Mouse (Mus musculus) CH12.LX (cell line): ENCODE measurements around the gene Aarsd1.
"Not testable (repeated sequence)": the region's sequence is repeated elsewhere in the genome, so short reads cannot be mapped to it uniquely, and the experiment has no call there.

Experiments used
- CTCF ChIP-seq, 2 experiments: IDR thresholded peaks in 1 of 2; conservative IDR thresholded peaks in 1 of 2; 2 replicates each; pipeline ENCODE4 v1.5.1; 2011 to 2012; ENCODE audit warnings: low read depth in 2 of 2, low read length in 2 of 2, improper control_type of control experiment in 1 of 2, inconsistent platforms in 1 of 2, mild to moderate bottlenecking in 1 of 2, moderate library complexity in 1 of 2
- E2F4 ChIP-seq: IDR thresholded peaks from 2 replicates; pipeline ENCODE4 v1.6.1; 2011; ENCODE audit warnings: low read depth, low read length, improper control_type of control experiment; ENCODE audit not compliant: insufficient replicate concordance
- MYC ChIP-seq: IDR thresholded peaks from 2 replicates; pipeline ENCODE4 v1.6.1; 2011; ENCODE audit warnings: low read depth, mild to moderate bottlenecking, improper control_type of control experiment, low read length
- POLR2A ChIP-seq: IDR thresholded peaks from 2 replicates; pipeline ENCODE4 v1.6.1; 2011; ENCODE audit warnings: low read depth, mild to moderate bottlenecking, improper control_type of control experiment, low read length
- SMC3 ChIP-seq: IDR thresholded peaks from 2 replicates; pipeline ENCODE4 v1.6.1; 2011; ENCODE audit warnings: low read depth, low read length, improper control_type of control experiment
- ZMIZ1 ChIP-seq: IDR thresholded peaks from 2 replicates; pipeline ENCODE4 v1.6.1; 2012; ENCODE audit warnings: low read depth, mild to moderate bottlenecking, inconsistent platforms, low read length, improper control_type of control experiment

- TF ChIP-seq POLR2A; MYC; E2F4; ZMIZ1; CTCF (conservative IDR thresholded peaks at IDR 0.05 in 1 of 2, IDR thresholded peaks at IDR 0.05 in 1 of 2; ENCODE audit: low read depth in 2 of 2, low read length in 2 of 2); SMC3: not testable (repeated sequence)
Observed at GRCm38 (mm10) chr11:101438006-101438405, 20.6 kb upstream of the Aarsd1 start.
